Mouse (Mus musculus) heart, adult 2 months (tissue): ENCODE results near the gene Zbtb34.

Source experiments
- CTCF ChIP-seq: fragments of 200-600 bp; IDR thresholded peaks from 2 replicates; pipeline ENCODE4 v1.8.1; 2022; ENCODE audit warnings: antibody characterized with exemption, mild to moderate bottlenecking, moderate library complexity
- EP300 ChIP-seq: fragments of 200-500 bp; IDR thresholded peaks from 2 replicates; pipeline ENCODE4 v1.6.1; 2011; ENCODE audit warnings: low read depth, low read length, control low read depth; ENCODE audit not compliant: insufficient read depth
- POLR2A ChIP-seq: fragments of 200-500 bp; IDR thresholded peaks from 2 replicates; pipeline ENCODE4 v1.6.1; 2011; ENCODE audit warnings: mild to moderate bottlenecking, low read depth, low read length, control low read depth; ENCODE audit not compliant: insufficient read depth

GRCm38 (mm10) chr2:33412111-33412510 lies 19.0 kb downstream of the Zbtb34 start:
- TF ChIP-seq CTCF (no peak), EP300 (no peak), POLR2A (no peak)
